Mouse (Mus musculus) monocyte, adult 59 days (primary cell): ENCODE measurements around the gene Adgrg7. TPM values are rescaled to one million over a fixed set of nuclear protein-coding genes. Genes with fewer than 3 reads are reported as not detected.

Experiments
- total RNA-seq, 2 experiments: library from RNA; stranded (reverse); gene quantifications; one replicate each; pipeline ENCODE4 v1.2.4; 2023

The Adgrg7 gene
- 1 to 10 TPM; 1.6 to 2.0 TPM for total RNA-seq

GRCm38 (mm10) chr16:56795481-56796139, at the start of gene Adgrg7:
Gene Adgrg7 (minus strand): TSS chr16:56795855.

GRCm38 (mm10) chr16:56717224-56718200, 78.1 kb downstream of the Adgrg7 start, which contains the start of gene Tfg:
Gene Tfg (minus strand): TSS chr16:56717450.

Other genes with a start within 250 kb of the Adgrg7 start
- gene Tfg, start 78.4 kb downstream of the Adgrg7 start, total RNA-seq: 10 to 100 TPM; 45.8 to 46.5 TPM
- not detected for gene Tmem45a, start 90.3 kb upstream of the Adgrg7 start, total RNA-seq
- not detected for gene Lnp1, start 132.2 kb upstream of the Adgrg7 start, total RNA-seq